Mouse (Mus musculus): Measurements from ENCODE around the gene Rhog.

Gene Rhog

GRCm38 (mm10) chr7:102250631-102251214, 5.1 kb downstream of the Rhog start:
- in situ Hi-C loops (cut with MboI; ENCODE audit: low sequenced_read_pairs) = loop anchor here (5.0 kb wide), 1 partner anchor 182 kb away; no protein-coding TSS in a partner anchor

- in situ Hi-C loops (cut with MboI; ENCODE audit: low sequenced_read_pairs) = loop anchor here (5.0 kb wide), 1 partner anchor 182 kb away; no protein-coding TSS in a partner anchor
These were observed 5.8 kb downstream of the Rhog start for GRCm38 (mm10) chr7:102249896-102250630.

- in situ Hi-C loops (cut with MboI; ENCODE audit: low sequenced_read_pairs) = no loop called here
These were observed 6.3 kb downstream of the Rhog start for GRCm38 (mm10) chr7:102249531-102249895.

DNA sequence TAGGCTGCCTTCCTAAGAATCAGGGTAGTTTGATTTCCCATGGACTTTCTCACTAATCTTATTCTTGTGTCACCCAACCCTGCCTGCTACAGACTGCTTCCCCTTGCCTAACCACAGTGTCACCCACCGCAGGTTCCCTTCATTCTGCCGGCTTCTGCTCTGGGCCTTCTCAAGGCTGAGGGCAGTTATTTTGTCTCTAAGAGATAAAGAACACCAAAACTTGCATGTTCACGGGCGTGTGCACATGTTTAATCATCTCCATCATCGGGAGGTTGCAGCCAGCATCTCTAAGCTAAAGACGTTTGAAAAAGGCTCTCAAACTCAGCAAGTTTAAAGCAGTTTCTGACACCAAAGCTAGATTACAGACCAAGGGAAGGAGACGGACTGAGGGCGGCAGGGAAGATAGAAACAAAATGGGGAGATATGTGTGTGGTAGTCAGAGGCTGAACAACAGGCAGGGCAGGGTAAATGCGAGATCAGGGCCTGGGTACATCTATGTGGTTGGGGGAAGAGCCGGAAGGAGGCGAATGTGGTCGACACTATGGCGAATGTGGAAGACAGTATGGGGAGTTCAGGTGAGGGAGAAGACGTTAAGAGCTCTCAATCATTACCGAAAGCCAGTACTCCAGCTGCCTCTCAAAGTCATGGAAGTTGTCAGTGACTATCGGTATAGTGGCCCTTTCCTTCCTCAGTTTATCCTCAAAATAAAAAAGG, 7.0 kb downstream of the Rhog start:
- in situ Hi-C loops (cut with MboI; ENCODE audit: low sequenced_read_pairs) = no loop called here

DNA sequence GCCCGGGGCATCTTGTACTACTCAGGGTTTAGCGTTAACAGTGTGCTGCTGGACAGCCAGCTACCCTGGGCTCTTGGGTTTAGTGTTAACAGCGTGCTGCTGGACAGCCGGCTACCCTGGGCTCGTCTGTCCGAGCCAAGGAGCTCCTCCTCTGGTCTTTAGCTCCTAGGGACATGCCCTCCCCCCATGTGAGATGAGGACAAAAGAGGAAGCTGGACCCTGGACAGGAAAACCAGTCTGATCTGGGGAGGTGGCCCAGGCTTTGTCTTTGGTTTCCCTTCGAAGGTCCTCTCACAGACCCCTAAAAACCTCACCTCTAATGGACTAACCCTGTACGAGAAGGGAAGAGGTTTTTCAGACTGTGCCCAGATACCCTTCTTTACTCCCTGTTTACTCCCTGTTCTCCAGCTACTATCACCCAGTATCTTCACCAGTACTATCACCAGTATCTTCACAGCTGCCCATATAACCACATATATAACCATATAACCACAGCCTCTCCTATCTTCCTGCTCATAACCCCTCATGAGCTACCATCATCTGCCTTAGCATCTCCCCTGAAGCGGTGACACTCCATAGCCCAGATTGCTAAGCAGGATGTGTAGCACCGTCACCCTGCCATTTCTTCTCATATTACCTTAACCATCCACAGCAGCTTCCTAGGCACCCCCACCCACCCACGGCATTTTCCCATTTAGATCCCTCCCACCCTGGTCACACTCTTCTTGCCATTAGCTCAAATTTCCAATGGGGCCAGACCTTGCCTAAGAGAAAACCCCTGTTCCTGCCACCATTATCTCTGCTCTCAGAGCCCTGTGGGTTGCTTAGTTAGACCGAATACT, 8.7 kb downstream of the Rhog start:
- in situ Hi-C loops (cut with MboI; ENCODE audit: low sequenced_read_pairs) = no loop called here

GRCm38 (mm10) chr7:102246265-102246664, 9.6 kb downstream of the Rhog start:
- in situ Hi-C loops (cut with MboI; ENCODE audit: low sequenced_read_pairs) = no loop called here

GRCm38 (mm10) chr7:102245775-102246174, 10.1 kb downstream of the Rhog start:
- in situ Hi-C loops (cut with MboI; ENCODE audit: low sequenced_read_pairs) = no loop called here

- in situ Hi-C loops (cut with MboI; ENCODE audit: low sequenced_read_pairs) = no loop called here
These were observed 10.9 kb downstream of the Rhog start for GRCm38 (mm10) chr7:102244782-102245535.

DNA sequence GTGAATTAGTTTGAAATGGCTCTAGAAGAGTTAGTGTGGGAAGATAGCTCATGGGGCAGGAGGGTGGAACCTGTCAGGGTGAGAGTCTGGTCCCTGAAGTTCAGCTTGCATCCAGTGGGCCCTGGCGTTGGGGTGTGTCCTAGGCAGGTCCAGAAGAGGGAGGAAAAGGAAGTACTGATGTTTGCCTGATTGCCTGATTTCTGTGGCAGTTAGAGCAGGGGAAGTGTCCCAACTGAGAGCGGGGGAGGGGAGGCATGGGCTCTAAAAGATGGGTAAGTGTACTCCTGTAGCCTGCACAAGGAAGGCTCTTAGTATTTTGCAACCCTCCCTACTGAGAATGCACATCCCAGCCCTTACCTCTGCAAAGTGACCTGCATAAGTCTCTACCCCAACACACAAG, 12.0 kb downstream of the Rhog start:
- in situ Hi-C loops (cut with MboI; ENCODE audit: low sequenced_read_pairs) = no loop called here

GRCm38 (mm10) chr7:102242917-102243316, 12.9 kb downstream of the Rhog start:
- in situ Hi-C loops (cut with MboI; ENCODE audit: low sequenced_read_pairs) = no loop called here

DNA sequence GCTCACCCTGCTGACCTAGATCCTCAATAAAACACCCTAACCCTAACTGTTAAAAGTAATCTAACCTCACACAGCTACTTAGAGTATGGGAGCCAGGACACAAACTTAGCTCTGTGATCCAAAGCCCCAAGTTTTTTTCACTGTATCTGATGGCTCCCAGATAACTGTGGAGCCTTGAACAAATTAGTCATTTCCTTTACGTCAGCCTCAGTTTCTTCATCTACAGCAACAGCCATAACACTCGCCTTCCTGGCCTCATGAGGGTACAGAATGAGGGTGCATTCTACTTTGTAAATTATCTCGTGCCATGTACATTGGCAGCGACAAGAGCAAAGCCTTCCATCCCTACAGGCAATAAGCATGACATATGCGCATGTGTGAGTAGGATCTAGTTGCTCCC, 13.5 kb downstream of the Rhog start:
- in situ Hi-C loops (cut with MboI; ENCODE audit: low sequenced_read_pairs) = no loop called here

GRCm38 (mm10) chr7:102239591-102239990, 16.3 kb downstream of the Rhog start:
- in situ Hi-C loops (cut with MboI; ENCODE audit: low sequenced_read_pairs) = no loop called here

- in situ Hi-C loops (cut with MboI; ENCODE audit: low sequenced_read_pairs) = no loop called here
These were observed 17.1 kb downstream of the Rhog start for GRCm38 (mm10) chr7:102238686-102239286.

- in situ Hi-C loops (cut with MboI; ENCODE audit: low sequenced_read_pairs) = no loop called here
These were observed 22.8 kb downstream of the Rhog start for GRCm38 (mm10) chr7:102233059-102233458.

DNA sequence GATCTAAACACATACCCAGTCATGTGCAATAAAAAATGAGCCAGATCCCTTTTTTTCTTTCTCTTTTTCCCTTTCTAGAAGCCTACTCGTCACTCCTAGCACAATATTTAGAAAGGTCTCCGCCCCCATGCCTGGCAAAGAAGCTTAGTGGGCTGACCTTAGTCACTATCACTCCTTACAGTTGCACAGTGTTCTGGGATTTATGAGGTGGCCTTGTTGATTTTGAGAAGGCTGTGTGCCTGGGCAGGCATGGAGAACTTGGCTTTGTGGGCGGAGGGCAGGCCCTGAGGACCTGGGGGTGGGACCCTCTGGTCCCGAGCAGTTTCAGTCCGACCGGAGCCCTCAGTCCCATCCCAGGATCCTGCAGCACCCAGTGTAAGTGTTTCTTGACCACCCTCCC, 26.0 kb downstream of the Rhog start:
- in situ Hi-C loops (cut with MboI; ENCODE audit: low sequenced_read_pairs) = no loop called here

- in situ Hi-C loops (cut with MboI; ENCODE audit: low sequenced_read_pairs) = no loop called here
These were observed 27.7 kb downstream of the Rhog start for GRCm38 (mm10) chr7:102228049-102228670.

DNA sequence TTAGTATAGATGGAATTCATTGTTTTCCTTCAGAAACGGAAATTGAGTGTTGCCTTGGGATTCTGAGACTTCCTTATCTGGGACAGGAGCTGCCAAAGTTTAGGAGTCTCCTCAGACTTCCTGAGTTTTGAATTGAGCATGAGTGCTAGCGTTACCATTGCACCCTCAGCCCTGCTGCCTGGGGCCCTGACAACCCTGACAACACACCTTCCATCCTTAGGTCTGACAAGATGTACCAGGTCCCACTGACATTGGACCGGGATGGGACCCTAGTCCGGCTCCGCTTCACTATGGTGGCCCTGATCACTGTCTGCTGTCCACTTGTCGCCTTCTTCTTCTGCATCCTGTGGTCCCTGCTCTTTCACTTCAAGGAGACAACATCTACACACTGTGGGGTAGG, 29.8 kb downstream of the Rhog start:
- in situ Hi-C loops (cut with MboI; ENCODE audit: low sequenced_read_pairs) = no loop called here

GRCm38 (mm10) chr7:102223883-102224738, 31.7 kb downstream of the Rhog start:
- in situ Hi-C loops (cut with MboI; ENCODE audit: low sequenced_read_pairs) = no loop called here
